Mouse (Mus musculus): Measurements from ENCODE around the gene Tctex1d1.
A peak's percentile ranks its signal among the peaks of the same experiment; 100 is the strongest.

Gene Tctex1d1

GRCm38 (mm10) chr4:102987756-102988155, 9.3 kb downstream of the Tctex1d1 start:
- no peak for DNase-seq (ENCODE audit: low read depth, low spot score)

- DNase-seq (ENCODE audit: low read depth, low spot score) = no peak
These were observed 10.1 kb downstream of the Tctex1d1 start for GRCm38 (mm10) chr4:102988526-102988925.

- peak; percentile 57 for DNase-seq (ENCODE audit: low read depth, low spot score)
These were observed 11.0 kb downstream of the Tctex1d1 start for GRCm38 (mm10) chr4:102989391-102989790.

GRCm38 (mm10) chr4:102990016-102990415, 11.6 kb downstream of the Tctex1d1 start:
- DNase-seq (ENCODE audit: low read depth, low spot score) = peak; percentile 26

GRCm38 (mm10) chr4:102990595-102991340, 12.4 kb downstream of the Tctex1d1 start:
- peak; percentile 61 for DNase-seq (ENCODE audit: low read depth, low spot score)

GRCm38 (mm10) chr4:102991685-102992084, 13.3 kb downstream of the Tctex1d1 start:
- no peak for DNase-seq (ENCODE audit: low read depth, low spot score)

- no peak for DNase-seq (ENCODE audit: low read depth, low spot score)
These were observed 26.3 kb downstream of the Tctex1d1 start for GRCm38 (mm10) chr4:103004681-103005080.

- no peak for DNase-seq (ENCODE audit: low read depth, low spot score)
These were observed 27.0 kb downstream of the Tctex1d1 start for GRCm38 (mm10) chr4:103005190-103005945.

- no peak for DNase-seq (ENCODE audit: low read depth, low spot score)
These were observed 27.9 kb downstream of the Tctex1d1 start for GRCm38 (mm10) chr4:103006266-103006665.

- DNase-seq (ENCODE audit: low read depth, low spot score) = peak; percentile 82
These were observed 28.6 kb downstream of the Tctex1d1 start for GRCm38 (mm10) chr4:103006943-103007418.

- no peak for DNase-seq (ENCODE audit: low read depth, low spot score)
These were observed 32.3 kb downstream of the Tctex1d1 start for GRCm38 (mm10) chr4:103010734-103011133.

- DNase-seq (ENCODE audit: low read depth, low spot score) = no peak
These were observed 33.4 kb downstream of the Tctex1d1 start for GRCm38 (mm10) chr4:103011823-103012222.

- DNase-seq (ENCODE audit: low read depth, low spot score) = no peak
These were observed 35.1 kb downstream of the Tctex1d1 start for GRCm38 (mm10) chr4:103013490-103013889.

GRCm38 (mm10) chr4:103026621-103027020, 48.2 kb downstream of the Tctex1d1 start, which contains the start of gene Insl5:
Gene Insl5, minus strand, starts transcription at chr4:103026842.
- DNase-seq (ENCODE audit: low read depth, low spot score) = no peak

GRCm38 (mm10) chr4:103027745-103028144, 49.3 kb downstream of the Tctex1d1 start:
- no peak for DNase-seq (ENCODE audit: low read depth, low spot score)

GRCm38 (mm10) chr4:103028177-103029088, 50.0 kb downstream of the Tctex1d1 start:
- no peak for DNase-seq (ENCODE audit: low read depth, low spot score)

GRCm38 (mm10) chr4:103039103-103039837, 60.9 kb downstream of the Tctex1d1 start:
- peak; percentile 41 for DNase-seq (ENCODE audit: low read depth, low spot score)

GRCm38 (mm10) chr4:103039838-103040191, 61.4 kb downstream of the Tctex1d1 start:
- DNase-seq (ENCODE audit: low read depth, low spot score) = peak; percentile 7

GRCm38 (mm10) chr4:103042997-103043396, 64.6 kb downstream of the Tctex1d1 start:
- DNase-seq (ENCODE audit: low read depth, low spot score) = peak; percentile 44

- DNase-seq (ENCODE audit: low read depth, low spot score) = no peak
These were observed 69.6 kb downstream of the Tctex1d1 start for GRCm38 (mm10) chr4:103048046-103048445.
